Mouse (Mus musculus): ENCODE results near the gene Olfr220. TPM values are rescaled to one million over a fixed set of nuclear protein-coding genes. Genes with fewer than 3 reads are reported as not detected.

Gene Olfr220
- not detected in 2 replicates for total RNA-seq (2014; rRNA removed)
- not detected in 2 replicates for polyA plus RNA-seq (2015; fragmentation: Nextera tagmentation; extraction: Ambion mirVana)

- H3K27me3 ChIP-seq (ENCODE audit: insufficient read depth, low read length): no peaks in the 10 kb centered on the region
- no peak within 1 kb of the TSS for H3K4me3 ChIP-seq (ENCODE audit: low read depth, low read length)
- no peak for TF ChIP-seq CTCF (IDR thresholded peaks at IDR 0.05; ENCODE audit: low read depth)
- H3K36me3 ChIP-seq (ENCODE audit: insufficient read depth): no peaks in the 10 kb centered on the region
- H3K4me2 ChIP-seq (ENCODE audit: low read depth): no peak within 1 kb of the TSS
- H3K9me3 ChIP-seq (ENCODE audit: low read length): no peaks in the 10 kb centered on the region
- ATAC-seq (no peak), DNase-seq (no peak)
- no peak within 1 kb of the TSS for H3K9ac ChIP-seq
- H3K27ac ChIP-seq (ENCODE audit: low read depth, low read length): no peak within 1 kb of the TSS
- 74% methylated on average over 1 of the region's 1 CpGs for WGBS
- H3K4me1 ChIP-seq (ENCODE audit: insufficient read depth): no peaks in the 10 kb centered on the region
These were observed at the start of gene Olfr220 for GRCm38 (mm10) chr1:174441782-174442181. TSS of gene Olfr220 (plus strand) at chr1:174442082.

GRCm38 (mm10) chr1:174422959-174423358, 18.9 kb upstream of the Olfr220 start:
- ATAC-seq (no peak), DNase-seq (no peak)
- Histone ChIP-seq H3K27me3 (ENCODE audit: insufficient read depth, low read length) (no peaks in the 10 kb centered on the region), H3K36me3 (ENCODE audit: insufficient read depth) (no peaks in the 10 kb centered on the region), H3K9ac (no peak overlapping the region), H3K4me3 (ENCODE audit: low read depth, low read length) (no peak overlapping the region), H3K4me2 (ENCODE audit: low read depth) (no peak overlapping the region), H3K4me1 (ENCODE audit: insufficient read depth) (no peaks in the 10 kb centered on the region), H3K9me3 (ENCODE audit: low read length) (no peaks in the 10 kb centered on the region), H3K27ac (ENCODE audit: low read depth, low read length) (no peak overlapping the region)
- TF ChIP-seq CTCF (IDR thresholded peaks at IDR 0.05; ENCODE audit: low read depth): no peak
- WGBS: 94% methylated on average over 4 of the region's 4 CpGs

GRCm38 (mm10) chr1:174423764-174424163, 18.1 kb upstream of the Olfr220 start, which contains the start of gene Olfr414:
TSS of gene Olfr414 (plus strand) at chr1:174424064.
- H3K9ac ChIP-seq: no peak within 1 kb of the TSS
- no peaks in the 10 kb centered on the region for H3K36me3 ChIP-seq (ENCODE audit: insufficient read depth)
- no peak within 1 kb of the TSS for H3K4me3 ChIP-seq (ENCODE audit: low read depth, low read length)
- H3K27ac ChIP-seq (ENCODE audit: low read depth, low read length): no peak within 1 kb of the TSS
- TF ChIP-seq CTCF (IDR thresholded peaks at IDR 0.05; ENCODE audit: low read depth): no peak
- H3K27me3 ChIP-seq (ENCODE audit: insufficient read depth, low read length): no peaks in the 10 kb centered on the region
- DNase-seq (no peak), ATAC-seq (no peak)
- WGBS: 71% methylated on average over 1 of the region's 1 CpGs
- no peaks in the 10 kb centered on the region for H3K4me1 ChIP-seq (ENCODE audit: insufficient read depth)
- no peak within 1 kb of the TSS for H3K4me2 ChIP-seq (ENCODE audit: low read depth)
- no peaks in the 10 kb centered on the region for H3K9me3 ChIP-seq (ENCODE audit: low read length)

- ATAC-seq: no peak
These were observed 15.5 kb upstream of the Olfr220 start for GRCm38 (mm10) chr1:174426180-174426986.

GRCm38 (mm10) chr1:174427402-174427801, 14.5 kb upstream of the Olfr220 start:
- Histone ChIP-seq H3K9me3 (ENCODE audit: low read length) (no peaks in the 10 kb centered on the region), H3K27ac (ENCODE audit: low read depth, low read length) (no peak overlapping the region), H3K27me3 (ENCODE audit: insufficient read depth, low read length) (no peaks in the 10 kb centered on the region), H3K36me3 (ENCODE audit: insufficient read depth) (no peaks in the 10 kb centered on the region), H3K4me3 (ENCODE audit: low read depth, low read length) (no peak overlapping the region), H3K4me1 (ENCODE audit: insufficient read depth) (no peaks in the 10 kb centered on the region), H3K4me2 (ENCODE audit: low read depth) (no peak overlapping the region), H3K9ac (no peak overlapping the region)
- 89% methylated on average over 1 of the region's 1 CpGs for WGBS
- no peak for TF ChIP-seq CTCF (IDR thresholded peaks at IDR 0.05; ENCODE audit: low read depth)
- no peak for DNase-seq
- ATAC-seq: no peak

More at GRCm38 (mm10) chr1:174426180-174426986, 15.5 kb upstream of the Olfr220 start:
- no peaks in the 10 kb centered on the region for H3K27me3 ChIP-seq (ENCODE audit: insufficient read depth, low read length)
- no peaks in the 10 kb centered on the region for H3K4me1 ChIP-seq (ENCODE audit: insufficient read depth)
- H3K4me3 ChIP-seq (ENCODE audit: low read depth, low read length): no peak overlapping the region
- no peaks in the 10 kb centered on the region for H3K9me3 ChIP-seq (ENCODE audit: low read length)
- DNase-seq: no peak
- H3K27ac ChIP-seq (ENCODE audit: low read depth, low read length): no peak overlapping the region
- WGBS: 59% methylated on average over 3 of the region's 3 CpGs
- TF ChIP-seq CTCF (IDR thresholded peaks at IDR 0.05; ENCODE audit: low read depth): no peak
- H3K9ac ChIP-seq: no peak overlapping the region
- H3K4me2 ChIP-seq (ENCODE audit: low read depth): no peak overlapping the region
- no peaks in the 10 kb centered on the region for H3K36me3 ChIP-seq (ENCODE audit: insufficient read depth)

GRCm38 (mm10) chr1:174428407-174428806, 13.5 kb upstream of the Olfr220 start:
- Histone ChIP-seq H3K36me3 (ENCODE audit: insufficient read depth) (no peaks in the 10 kb centered on the region), H3K4me3 (ENCODE audit: low read depth, low read length) (no peak overlapping the region), H3K4me2 (ENCODE audit: low read depth) (no peak overlapping the region), H3K27me3 (ENCODE audit: insufficient read depth, low read length) (no peaks in the 10 kb centered on the region), H3K9me3 (ENCODE audit: low read length) (no peaks in the 10 kb centered on the region), H3K4me1 (ENCODE audit: insufficient read depth) (no peaks in the 10 kb centered on the region), H3K9ac (no peak overlapping the region), H3K27ac (ENCODE audit: low read depth, low read length) (no peak overlapping the region)
- no peak for ATAC-seq
- WGBS: 91% methylated on average over 2 of the region's 2 CpGs
- no peak for DNase-seq
- TF ChIP-seq CTCF (IDR thresholded peaks at IDR 0.05; ENCODE audit: low read depth): no peak

GRCm38 (mm10) chr1:174434121-174434520, 7.8 kb upstream of the Olfr220 start:
- Histone ChIP-seq H3K27me3 (ENCODE audit: insufficient read depth, low read length) (no peaks in the 10 kb centered on the region), H3K9ac (no peak overlapping the region), H3K9me3 (ENCODE audit: low read length) (no peaks in the 10 kb centered on the region), H3K4me2 (ENCODE audit: low read depth) (no peak overlapping the region), H3K27ac (ENCODE audit: low read depth, low read length) (no peak overlapping the region), H3K4me3 (ENCODE audit: low read depth, low read length) (no peak overlapping the region), H3K4me1 (ENCODE audit: insufficient read depth) (no peaks in the 10 kb centered on the region), H3K36me3 (ENCODE audit: insufficient read depth) (no peaks in the 10 kb centered on the region)
- ATAC-seq (no peak), DNase-seq (no peak)
- TF ChIP-seq CTCF (IDR thresholded peaks at IDR 0.05; ENCODE audit: low read depth): no peak
- 44% methylated on average over 1 of the region's 1 CpGs for WGBS
